Mouse (Mus musculus) frontal cortex, adult 2 months (tissue): Measurements from ENCODE around the gene Spg20. TPM values are rescaled to one million over a fixed set of nuclear protein-coding genes. Genes with fewer than 3 reads are reported as not detected.

Experiments
- DNase-seq, 2 experiments: peaks; one replicate each; pipeline ENCODE4 v3.0.0; 2022; ENCODE audit warnings: low spot score in 1 of 2; ENCODE audit errors: extremely low spot score in 1 of 2
- polyA plus RNA-seq: library from polyadenylated mRNA; depleted of rRNA; stranded (reverse); fragments of >200 nt; gene quantifications from 2 replicates; pipeline ENCODE4 v1.2.3, GENCODE M21; 2012; rRNA removed

The Spg20 gene
- polyA plus RNA-seq = 20.1 and 20.2 TPM in 2 replicates

DNA sequence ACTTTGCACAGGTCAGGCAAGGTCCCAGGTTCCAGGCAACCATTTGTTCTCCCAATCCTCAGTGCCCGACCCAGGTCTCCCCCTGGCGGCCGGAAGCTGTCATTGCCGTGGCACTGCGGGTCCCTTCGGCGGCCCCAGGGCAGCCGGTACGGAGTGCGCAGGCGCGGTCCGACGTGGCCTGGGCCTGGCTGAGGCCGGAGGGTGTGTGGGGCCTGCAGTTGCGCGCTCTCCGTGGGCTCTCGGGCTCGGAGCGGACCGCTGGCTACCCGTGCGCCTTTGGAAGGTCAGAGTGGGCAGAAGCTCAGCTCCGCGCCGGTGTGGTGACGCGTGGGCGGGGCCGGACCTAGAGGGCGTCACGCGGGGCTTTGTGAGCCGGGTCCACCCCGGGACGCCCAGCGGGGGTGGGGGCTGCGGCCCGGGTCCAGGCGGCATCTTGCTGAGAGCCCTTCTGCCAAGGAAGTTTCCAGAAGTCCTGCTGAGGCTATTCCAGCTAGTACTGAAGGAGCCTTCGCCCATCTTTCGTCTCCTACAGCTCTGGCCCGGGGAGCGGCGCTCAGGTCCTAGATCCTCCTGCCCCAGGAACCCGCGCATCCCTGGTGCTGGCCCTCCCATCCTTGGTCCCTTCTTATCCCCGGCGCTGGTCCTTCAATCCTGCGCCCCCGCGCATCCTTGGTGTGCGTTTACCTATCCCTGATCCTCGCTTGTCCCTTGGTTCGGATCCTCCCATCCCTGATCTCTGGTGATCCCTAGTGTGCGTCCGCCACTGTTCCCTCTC is at the start of gene Spg20:
TSS of gene Spg20 (plus strand) at position 174 of the 775 bp plus-strand sequence.
- DNase-seq = peak; percentile 81 to 98

DNA sequence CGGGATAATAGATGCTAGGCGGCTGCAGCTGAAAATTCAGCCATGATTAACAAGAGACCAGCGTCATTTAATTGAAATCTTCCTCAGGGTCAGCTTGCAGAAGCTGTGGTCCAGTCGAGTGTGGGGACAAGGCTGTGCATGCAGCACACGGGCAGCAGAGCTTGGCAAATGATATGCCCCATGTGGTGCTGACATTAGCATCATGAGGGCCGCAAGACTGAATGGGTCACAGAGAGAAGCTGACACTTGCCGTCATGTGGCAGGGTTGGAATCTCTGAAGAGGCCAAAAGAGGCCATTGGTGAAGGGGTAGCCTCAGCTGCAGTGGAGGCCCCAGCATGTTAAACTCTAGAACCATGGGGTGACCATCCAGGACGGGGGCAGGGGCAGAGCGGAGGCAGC is 49.3 kb upstream of the Spg20 start:
- no peak for DNase-seq

DNA sequence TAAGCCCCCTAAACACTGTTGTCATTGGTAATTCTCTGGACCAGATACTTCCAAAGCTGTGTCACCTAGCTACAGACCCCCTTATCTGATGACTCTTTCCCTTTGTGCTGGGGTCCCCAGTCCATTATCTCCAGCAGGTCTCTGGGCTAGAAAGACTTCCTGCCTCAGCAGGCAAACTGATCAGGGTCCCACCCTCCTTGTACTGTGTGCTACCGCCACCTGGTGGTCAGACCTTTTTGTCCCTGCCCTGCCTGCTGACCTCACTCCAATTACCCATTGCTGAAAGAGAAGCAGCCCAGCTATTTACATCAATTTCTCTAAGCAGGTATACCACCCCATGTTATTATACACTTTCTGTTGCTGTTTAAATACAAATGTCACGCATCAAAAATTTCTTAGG is 47.5 kb upstream of the Spg20 start:
- DNase-seq = peak; percentile 33 to 90

DNA sequence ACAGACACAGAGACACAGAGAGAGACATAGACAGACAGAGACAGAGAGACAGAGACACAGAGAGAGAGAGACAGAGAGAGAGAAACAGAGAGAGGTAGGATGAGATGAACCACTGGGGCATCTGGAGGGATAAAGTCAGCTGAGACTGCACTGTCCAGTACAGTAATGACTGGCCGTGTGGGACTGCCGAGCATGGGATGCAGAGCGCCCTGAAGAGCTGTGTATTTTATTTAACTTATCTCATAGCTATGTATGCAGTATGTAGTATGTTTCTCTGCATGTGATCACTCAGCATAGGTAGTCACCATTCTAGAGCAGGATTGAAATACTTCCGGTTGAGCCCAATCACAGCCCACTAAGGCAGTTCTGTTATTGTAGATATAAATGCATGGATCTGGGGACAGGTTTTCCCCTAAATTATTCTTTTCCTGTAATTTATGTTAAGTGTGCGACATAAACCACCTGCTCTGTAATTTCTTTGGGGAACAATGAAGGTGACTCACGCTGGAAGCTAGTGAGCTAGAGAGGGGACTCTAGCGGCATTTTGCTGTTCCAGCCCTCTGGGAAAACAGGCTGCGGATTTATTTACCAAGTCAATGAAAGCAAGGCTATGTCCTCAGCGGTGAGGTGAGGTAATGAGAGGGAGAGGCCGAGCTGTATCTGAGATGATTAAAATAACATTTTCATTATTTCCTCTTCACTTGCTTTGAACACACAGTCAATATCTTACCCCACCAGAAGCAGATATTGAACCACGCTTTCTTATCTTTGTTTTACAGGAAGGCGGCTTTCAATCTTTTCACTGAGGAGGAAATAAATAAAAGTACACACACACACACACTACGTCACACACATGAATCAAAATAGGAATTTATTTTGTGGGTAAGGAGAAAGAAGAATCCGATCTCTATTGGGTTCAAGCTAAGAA is 45.9 kb upstream of the Spg20 start:
- no peak for DNase-seq

DNA sequence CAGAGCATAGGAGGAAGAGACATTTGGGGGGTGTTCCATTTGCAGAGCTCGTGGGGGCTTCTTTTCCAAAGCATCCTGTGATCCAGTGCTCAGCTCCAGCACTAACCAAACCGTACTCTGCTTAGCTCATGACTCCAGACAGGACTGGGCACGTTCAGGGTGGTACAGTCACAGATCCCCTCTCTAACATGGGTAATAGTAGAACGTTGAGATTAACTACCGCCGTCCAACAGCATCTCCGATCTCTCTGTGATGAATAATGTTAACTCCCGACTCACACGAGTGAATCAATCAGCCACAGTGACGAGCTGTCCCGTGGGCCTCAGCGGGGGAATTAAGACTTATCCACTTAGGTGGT is 45.3 kb upstream of the Spg20 start:
- DNase-seq = no peak

DNA sequence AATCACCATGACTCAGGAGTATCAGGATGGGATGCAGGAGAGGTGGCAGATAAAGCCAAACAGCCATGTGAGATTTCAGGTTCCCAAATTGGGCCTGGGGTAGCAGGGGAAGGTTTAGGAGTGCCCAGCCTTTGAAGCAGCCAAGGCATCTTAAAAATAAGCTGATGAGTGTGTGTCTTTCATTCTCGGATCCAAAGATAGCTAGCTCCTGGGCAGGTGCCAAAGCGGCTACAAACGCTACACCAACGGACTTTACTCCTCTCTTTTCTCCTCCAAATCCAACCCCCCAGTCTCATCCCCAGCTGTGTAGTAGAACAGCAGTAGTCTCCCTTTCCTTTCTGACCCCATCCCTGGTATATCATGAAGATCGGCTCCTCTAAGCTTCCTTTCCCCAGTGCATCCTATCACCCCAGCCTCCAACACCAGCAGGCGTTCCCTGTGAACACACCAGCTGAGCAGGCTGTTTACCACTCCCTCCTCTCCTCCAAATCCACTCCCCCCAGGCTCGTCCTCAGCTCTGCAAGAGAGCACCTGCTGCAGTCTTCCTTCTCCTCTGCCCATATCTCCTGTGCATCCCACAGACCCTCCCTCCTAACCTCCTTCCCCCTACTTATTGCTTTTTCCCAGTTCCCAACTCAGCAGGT is 44.0 kb upstream of the Spg20 start:
- DNase-seq = peak in 1 of 2 experiments; percentile 31

DNA sequence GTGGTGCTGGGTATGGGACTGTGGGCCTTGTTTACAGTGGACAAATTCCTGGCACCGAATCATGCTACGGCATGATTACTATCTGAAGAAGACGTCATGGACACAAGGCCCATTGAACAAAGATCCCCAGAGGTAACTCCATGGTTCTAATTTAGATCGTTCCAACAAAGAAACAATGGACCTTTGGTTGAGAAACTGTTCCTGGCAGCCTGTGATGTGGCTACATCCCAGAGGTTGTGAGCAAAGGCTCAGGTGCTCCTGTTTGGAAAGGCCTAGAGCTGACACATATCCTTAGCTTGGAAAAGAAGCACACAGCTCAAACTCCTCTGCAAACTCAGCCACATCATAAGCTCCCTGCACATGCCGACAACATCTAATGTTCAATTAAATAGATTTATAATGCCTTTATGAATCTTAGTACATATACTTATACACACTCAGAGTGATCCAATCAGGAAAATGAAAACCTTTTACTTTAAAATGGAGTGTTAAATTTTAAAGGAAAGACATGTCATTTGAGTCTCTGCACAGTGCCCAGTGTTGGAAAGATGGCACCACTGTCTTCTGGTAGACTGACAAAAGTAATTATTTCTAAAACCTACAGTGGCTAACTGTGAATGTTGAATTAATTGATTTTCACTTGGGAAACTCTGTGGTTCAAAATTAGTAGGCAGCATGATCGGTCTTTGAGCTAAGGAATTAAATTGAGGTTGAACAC is 37.2 kb upstream of the Spg20 start:
- DNase-seq = no peak

DNA sequence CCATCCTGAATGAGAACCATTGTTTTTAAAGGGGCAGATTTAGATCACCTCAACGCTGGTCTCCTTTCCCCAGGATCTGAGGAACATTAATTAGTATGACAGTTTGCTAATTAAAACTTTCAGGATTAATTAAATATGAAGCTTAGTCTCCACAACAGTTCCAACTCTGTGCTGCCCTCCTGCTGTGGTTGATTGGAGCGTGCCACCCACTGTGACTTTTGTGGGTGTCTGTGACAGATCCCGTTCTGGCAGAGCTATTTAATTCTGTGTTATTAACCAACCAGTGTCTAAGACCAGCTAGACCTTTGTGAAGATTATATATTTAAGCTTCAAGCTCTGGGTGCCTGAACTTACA is 36.6 kb upstream of the Spg20 start:
- no peak for DNase-seq

DNA sequence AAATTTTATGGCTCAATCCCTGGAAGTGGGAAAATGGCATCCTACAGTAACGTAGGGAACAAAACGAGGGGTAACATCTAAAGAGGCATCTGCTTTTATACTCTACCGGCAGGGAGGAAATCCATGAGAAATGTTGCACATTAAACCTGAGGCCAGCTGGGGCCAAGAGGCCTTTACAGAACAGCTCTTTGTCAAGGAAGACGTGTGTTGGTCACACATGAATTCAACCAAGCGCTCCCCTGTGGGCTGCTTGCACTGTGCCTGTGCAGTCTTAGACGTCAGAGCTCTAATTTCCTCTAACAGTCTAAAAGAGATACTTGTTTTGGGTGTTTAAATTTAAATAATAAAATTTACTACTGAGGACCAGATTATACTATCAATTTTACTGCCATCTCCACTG is 33.7 kb upstream of the Spg20 start:
- DNase-seq = no peak

DNA sequence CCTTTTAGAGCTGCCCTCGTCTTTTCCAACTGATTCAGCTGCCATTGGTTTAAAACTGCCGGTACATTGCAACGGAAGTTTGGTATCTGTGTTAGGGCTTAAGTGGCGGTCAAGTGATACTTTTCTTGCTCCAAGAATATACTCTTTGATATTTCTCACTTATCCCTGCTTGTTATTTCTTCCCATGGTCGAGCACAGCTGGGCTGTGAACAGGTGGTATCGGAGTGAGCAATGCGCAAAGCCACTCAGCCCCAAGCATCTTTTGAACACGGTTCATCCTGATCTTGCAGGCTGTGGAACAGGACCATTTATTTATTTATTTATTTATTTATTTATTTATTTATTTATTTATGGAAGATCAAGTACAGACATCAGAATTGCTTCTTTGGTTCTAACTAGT is 32.3 kb upstream of the Spg20 start:
- DNase-seq = no peak

DNA sequence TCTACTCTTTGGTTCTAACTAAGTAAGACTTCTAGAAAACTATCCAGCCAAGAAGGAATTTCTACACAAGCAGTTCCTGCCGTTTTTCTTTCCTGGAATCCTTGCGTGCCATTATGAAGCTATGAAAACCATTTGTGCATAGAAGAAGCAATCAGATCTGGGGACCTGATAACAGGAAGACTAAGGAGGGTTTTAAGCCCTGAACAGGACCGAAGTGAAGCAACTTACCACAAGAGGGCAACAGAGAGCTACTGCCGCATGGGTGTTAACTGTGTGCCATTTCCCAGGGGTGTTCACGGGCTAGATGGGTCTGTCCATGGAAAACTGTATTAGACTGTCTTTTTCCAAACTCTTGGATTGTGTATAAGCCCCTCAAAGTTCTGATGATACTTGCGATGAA is 31.9 kb upstream of the Spg20 start:
- DNase-seq = peak in 1 of 2 experiments; percentile 92

DNA sequence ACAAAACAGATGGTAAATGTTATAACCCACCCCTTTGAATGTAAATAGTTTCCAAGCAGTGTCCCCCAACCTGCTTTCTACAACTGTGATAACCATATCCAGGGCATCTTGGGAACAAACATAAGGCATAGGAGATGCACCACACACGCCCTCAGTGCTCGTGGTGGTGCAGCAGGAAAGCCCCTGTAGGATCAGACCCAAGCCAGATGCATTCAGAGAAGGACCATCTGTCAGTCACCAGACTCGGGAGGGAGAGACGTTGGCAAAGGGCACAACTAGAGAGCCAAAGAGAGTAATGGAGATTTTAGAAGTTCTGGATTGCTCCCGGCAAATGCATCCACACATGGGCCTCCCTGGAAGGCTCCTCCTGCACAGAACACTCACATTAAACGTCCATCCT is 27.1 kb upstream of the Spg20 start:
- DNase-seq = no peak

DNA sequence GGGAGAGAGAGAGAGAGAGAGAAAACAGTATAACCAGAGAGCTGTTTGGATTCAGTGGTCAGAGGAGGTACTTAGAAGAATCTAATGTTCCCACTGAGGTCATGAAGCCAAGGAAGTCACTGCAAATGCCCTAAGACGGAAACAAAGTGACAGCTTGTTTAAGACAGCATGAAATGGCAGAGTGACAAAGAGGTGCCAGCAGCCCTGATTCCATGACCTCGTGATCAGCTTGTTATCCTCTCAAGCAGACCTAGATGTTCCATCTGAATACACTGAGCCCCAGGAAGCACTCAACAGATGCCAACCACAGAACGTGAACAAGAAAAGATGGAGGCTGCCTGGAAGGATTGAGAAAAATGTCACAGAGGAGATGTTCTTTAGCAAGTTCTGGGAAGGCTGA is 26.2 kb upstream of the Spg20 start:
- no peak for DNase-seq

DNA sequence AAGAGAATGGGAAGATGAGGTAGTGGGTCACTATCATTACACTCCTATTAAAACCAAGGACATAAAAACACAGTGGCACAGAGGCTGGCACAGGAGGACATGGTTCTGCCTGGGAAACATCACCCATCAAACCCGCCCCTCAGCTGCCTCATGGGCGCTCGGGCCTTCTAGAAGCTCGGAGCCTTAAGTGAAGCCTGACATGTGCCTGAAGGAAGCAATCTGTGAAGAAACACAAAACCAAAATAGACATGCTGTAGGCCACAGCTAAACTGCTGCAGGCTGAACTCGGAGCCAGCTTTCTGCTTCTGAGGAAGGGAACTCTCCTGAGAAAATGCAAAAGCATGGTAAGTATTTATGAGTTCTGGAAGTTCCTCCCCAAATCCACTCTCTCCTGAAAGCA is 25.0 kb upstream of the Spg20 start:
- DNase-seq = no peak

DNA sequence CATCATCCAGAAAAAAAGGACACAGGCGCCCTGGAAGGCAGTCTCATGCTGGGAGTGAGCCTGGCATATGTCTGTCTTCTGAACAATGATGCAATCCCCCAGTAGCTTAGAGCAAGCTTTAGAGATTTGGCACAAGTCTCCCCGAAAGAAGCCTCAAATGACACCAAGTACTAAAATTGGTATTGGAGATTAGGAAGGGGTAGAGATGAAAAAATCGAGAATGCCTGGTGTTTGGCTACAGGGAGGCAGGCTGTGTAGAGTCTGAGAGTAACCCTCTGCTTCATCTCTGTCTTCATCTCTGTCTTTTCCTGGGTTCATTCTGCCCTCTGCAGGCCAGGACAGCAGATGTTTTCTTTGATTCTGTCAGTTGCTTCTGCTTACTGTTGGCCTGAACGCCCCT is 24.5 kb upstream of the Spg20 start:
- DNase-seq = no peak

DNA sequence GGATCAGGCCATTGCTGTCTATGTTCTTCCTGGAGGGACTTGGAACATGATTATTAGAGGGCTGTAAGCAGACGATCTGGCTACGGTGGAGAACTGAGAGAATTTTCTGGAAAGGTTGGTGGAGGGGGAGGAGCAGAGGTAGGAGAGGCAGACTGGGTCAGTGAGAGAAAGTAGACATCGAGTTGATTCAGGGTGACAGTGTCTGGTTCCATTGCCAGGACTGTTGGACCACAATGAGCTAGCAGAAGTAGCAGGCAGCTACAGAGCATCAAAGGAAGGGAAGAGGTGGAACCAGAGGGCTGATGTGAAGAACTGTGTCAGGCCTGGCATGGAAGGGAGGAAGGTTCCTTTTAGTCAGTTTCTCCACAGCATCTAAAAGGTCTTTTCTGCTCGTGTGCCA is 23.5 kb upstream of the Spg20 start:
- no peak for DNase-seq

DNA sequence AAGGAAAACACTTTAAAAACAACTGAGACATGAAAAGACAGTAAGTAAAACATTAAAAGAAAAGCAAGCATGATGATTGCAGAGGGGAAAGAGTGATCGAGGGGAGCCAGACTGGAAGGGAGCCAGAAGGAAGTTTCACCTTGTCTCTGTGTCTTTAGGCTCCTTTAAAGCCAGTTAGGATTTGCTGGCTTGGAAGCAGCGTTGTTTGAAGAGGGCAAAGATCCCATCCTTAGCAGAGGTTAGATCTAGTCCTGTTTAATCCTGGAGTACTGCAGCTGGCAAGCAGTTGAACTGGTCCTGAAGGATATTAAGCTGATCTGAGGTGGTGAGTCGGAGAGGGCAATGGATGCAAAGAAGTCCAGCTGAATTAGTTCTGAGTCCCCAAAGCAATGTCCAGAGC is 23.1 kb upstream of the Spg20 start:
- DNase-seq = no peak

DNA sequence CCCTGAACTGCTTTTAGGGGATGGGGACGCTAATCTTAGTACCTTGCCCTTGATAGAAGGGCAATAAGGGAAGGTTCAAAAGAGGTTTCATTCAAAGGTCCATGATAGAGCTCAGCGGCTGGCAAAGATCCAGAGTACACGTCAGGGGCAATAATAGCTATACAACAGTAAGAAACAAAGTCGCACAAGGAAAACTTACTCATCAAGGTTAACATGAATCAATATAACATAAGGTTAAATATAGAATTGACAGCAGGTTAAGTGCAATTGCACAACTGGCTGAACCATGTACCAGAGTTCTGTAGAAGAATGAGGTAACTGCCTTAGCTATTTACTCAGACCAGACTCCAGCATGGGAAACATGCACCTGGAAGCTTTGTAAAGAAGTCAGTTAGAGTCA is 22.6 kb upstream of the Spg20 start:
- DNase-seq = no peak

DNA sequence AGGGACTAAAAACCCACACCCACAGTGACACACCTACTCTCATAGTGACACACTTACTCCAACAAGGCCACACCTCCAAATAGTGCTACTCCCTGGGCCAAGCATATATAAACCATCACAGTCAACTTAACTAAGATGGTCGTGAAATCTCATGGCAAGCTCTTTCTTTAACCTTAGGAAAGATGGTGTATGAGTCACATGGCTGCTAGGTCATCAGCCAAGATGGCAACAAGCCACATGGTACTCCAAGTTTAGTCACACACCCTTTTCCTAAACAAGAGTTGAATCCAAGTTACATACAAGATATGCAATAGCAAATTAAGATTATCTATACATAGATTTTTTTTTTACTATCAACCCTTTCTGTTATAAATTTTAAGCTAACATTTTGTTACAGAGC is 18.7 kb upstream of the Spg20 start:
- DNase-seq = no peak

DNA sequence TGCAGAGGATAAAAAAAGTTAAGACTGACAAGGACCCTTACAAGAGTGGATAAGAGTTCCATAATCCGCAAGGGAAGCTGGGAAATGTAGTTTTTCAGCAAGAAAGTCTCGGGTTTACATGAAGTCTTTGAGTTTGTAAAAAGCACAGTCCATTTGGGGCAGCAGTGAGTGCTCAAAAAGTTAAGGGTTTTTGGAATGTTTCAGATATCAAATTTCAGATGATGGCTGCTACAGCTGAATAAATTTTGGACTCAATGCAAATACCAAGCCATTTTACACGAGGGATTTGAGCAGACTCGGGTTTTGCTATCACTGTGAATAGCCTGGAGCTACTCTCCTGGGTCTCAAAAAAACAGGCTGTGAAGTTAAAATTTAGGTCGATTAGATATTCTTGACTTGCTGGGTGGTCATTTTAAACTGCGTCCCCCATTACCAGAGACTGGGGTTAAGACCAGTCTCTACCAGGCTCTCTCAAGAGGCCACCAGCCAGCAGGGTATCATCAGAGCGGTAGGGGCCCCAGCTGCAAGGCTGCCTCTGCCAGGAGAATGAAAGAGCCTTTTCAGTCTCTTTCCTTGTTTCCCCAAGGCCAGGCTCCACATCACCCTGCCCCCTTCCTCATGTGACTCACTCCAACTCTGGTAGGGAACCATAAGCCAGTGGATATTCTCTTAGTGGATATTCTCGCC is 15.8 kb upstream of the Spg20 start:
- peak in 1 of 2 experiments; percentile 63 for DNase-seq
